Comparison of ENCODE assay signal across 16 mouse cellular contexts in genomic region chr6:37858126-37858525, GRCm38 (mm10).
"Had no signal": no experiment of that assay in that cellular context is flagged by ENCODE, and none has a peak within 500 bp of the region (broad histone marks: within the 10 kb centered on the region; RNA-seq: fewer than 3 reads in every experiment).

No protein-coding gene starts in this region.

- H3K4me3 ChIP-seq: midbrain, embryonic 10.5 days; midbrain, embryonic 12.5 days; myocyte; neural tube, embryonic 12.5 days; stomach, embryonic 15.5 days had no signal

- H3K36me3 ChIP-seq: midbrain, embryonic 10.5 days; midbrain, embryonic 12.5 days; neural tube, embryonic 12.5 days; stomach, embryonic 15.5 days had no signal

- H3K27me3 ChIP-seq: midbrain, embryonic 12.5 days; neural tube, embryonic 12.5 days; stomach, embryonic 15.5 days had no signal

- H3K4me1 ChIP-seq: midbrain, embryonic 10.5 days; midbrain, embryonic 12.5 days; neural tube, embryonic 12.5 days; stomach, embryonic 15.5 days had no signal

- DNase-seq: liver, postnatal 0 days; lung, embryonic 14.5 days; lung, postnatal 10 days; lung, postnatal 4 days; midbrain, embryonic 14.5 days; right cerebral cortex, postnatal 14 days; thymus, adult 2 months; thymus, postnatal 25 days; thymus, postnatal 4 days had no signal

- H3K9ac ChIP-seq: liver, postnatal 0 days; lung, embryonic 14.5 days; midbrain, embryonic 12.5 days; neural tube, embryonic 12.5 days; stomach, embryonic 15.5 days had no signal

- ATAC-seq: liver, postnatal 0 days; midbrain, embryonic 16.5 days had no signal

- H3K27ac ChIP-seq: midbrain, embryonic 10.5 days; midbrain, embryonic 12.5 days; neural tube, embryonic 12.5 days; stomach, embryonic 15.5 days; stomach, postnatal 0 days had no signal

- H3K4me2 ChIP-seq: lung, embryonic 14.5 days; midbrain, embryonic 12.5 days; neural tube, embryonic 12.5 days; stomach, embryonic 15.5 days had no signal

- H3K9me3 ChIP-seq: midbrain, embryonic 10.5 days; midbrain, embryonic 12.5 days; neural tube, embryonic 12.5 days; stomach, embryonic 15.5 days had no signal
